Mouse (Mus musculus) natural killer cell, adult 2 months (primary cell): ENCODE data around the gene Sf1.

Experiments used
- DNase-seq, 2 experiments: peaks; one replicate each; pipeline ENCODE4 v3.0.0; 2022; ENCODE audit warnings: low spot score in 2 of 2

Sf1 gene

DNA sequence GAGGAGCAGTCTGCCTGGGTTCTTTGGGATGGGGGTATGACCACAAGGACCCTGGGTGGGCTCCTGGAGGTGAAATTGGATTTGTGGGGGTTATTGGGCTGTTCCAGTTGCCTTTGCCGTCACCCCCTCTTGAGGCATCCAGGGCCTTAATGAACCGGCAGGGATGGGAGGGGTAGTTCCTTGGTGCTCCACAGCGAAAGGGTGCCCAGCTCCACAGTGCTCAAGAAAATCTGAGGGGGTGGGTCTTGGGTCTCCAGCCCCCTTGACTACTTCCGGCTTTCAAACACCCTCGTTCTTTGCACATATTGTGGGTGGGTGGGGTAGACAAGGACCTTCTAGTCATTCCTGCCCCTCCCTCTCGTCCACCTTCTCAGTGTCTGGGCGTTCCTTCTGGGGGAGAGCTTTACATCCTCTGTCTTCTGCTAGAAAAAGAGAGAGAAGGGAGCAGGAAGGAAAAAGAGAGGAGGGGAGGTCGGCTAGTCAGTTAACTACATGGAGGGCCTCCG lies 56.4 kb downstream of the Sf1 start:
- DNase-seq: no peak

DNA sequence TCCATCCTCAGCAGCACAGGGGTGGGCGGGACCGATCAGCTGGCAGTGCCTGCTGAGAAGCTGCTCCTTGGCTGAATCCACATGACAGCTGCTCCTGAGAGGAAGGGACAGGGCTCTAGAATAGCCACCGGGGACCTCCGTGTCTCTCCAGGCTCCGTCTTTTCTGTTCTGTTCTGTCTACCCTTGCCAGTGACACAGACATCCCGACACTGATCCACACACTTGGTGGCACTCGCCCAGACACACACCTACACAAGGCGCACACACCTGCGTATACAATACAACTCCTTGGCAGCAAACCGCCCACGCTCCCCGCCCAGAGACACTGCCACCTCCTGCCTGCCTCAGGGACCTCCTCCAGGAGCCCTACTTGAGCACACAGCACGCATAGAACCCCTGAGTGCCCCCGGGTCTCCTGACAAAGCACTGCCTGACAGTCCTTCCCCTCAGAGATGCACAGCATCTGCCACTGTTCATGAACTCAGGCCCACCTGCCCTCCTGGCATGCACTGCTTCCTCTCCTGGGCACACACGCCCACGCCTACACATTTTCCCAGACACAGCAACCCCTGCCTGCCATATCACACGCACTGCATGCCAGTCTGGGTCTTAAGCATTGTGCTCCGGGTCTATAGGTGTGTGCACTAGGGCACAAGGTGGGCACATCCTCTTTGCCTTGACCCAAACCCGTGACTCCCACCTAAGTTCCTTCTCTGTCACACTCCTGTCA lies 57.2 kb downstream of the Sf1 start:
- no peak for DNase-seq

DNA sequence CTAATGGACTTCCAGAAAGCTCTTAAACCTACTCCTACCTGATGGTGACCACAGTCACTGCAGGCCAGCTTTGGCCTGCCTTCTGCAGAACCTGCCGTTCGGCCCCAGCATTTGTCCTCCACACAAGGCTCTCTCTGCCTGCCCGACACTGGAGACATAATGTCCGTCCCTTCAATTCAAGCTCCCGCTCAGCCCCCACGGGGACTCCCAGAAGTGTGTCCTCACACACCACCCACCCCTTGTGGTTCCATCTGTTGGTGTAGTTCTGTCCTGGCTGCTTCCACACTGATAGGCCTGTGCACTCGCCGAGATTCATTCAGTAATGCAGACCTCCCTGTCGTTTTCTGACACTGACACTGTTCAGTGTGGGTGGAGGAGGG lies 57.7 kb downstream of the Sf1 start:
- DNase-seq: no peak

DNA sequence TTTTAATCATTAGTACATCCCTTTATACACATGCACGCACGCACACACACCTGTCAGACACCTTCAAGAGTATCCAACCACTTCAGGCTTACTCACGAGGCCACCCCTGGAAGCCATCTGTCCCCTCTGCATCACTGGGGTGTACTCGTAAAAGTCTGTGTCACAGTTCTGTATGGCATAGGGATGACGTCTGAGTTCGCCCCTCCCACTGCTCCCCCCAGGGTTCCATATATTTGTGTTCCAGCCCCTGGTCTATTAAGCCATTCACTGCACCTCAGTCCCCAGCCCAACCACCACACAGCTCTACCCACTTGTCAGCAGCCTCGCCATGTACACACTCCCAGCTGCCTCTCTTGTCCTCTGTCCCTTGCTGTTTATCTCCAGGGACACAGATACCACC lies 58.5 kb downstream of the Sf1 start:
- no peak for DNase-seq

DNA sequence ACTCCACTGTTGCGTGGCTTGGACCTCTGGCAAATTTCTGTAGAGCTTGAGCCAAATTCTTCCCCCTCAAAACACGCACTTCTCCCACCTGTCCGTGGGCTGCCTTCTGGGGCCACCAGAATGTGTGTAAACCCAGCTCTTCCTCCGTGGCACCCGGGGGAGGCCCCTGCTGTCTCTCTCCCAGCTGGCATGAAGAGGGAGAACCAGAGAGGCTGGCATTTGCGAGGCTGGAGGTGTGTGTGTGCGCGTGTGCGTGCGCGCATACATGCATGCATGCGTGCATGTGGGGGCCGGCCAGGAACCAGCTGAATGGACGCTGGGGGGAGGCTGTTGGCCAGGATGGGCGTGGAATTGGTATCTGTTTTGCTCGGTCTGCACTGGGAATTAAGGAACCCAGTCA lies 59.8 kb downstream of the Sf1 start:
- DNase-seq: no peak

DNA sequence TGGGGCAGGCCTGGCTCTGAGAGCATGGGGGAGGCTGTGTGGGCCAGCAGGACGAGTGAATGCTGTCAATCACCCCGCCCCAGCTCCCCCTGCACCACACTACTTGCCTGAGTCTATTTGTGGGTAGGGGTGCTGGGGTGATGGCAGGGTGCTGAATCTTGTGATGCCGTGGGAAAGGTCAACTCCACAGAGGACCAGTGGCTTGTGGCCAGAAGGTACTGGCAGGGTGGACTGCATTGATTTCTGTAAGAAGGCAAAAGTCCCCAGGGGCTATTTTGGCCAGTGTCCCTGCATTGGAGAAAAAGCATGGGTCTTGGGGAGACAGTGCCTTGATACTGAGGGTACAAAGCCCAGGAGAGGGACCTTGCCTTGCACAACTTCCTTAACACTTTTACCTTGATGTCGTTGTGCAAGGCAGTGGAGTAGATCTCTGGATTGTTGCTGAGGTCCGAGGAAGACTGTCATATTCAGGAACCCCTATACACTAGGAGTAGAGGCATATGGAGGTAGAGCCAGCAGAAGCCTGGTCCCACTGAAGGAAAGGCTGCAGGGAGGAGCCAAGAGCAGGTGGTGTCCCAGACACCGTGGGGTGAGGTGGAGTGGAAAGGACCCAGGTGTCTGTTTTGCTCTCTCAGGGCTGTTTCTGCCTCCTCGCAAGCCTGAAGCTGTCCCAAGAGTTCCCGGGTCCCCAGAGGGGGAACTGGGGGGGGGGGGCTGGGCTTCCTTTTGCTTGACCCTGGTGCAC lies 60.8 kb downstream of the Sf1 start:
- no peak for DNase-seq

DNA sequence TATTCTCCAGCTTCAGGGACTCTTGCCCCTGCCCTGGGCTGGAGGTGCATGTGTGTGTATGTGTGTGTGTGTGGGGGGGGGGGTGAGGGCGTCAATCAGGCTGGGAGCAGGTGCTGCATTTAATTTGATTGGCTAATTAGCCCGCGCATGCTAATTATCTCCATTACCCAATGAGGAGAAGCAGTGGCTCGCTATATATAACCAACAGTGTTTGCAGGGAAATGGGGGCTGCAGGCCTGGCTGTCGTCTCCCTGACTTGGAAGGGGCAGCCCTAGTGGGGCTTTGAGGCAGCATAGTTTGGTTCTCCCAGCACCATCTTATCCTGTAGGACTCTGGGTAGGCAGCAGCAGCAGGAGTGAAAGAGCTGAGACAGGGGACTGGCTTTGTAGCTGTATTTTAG lies 62.1 kb downstream of the Sf1 start:
- no peak for DNase-seq

DNA sequence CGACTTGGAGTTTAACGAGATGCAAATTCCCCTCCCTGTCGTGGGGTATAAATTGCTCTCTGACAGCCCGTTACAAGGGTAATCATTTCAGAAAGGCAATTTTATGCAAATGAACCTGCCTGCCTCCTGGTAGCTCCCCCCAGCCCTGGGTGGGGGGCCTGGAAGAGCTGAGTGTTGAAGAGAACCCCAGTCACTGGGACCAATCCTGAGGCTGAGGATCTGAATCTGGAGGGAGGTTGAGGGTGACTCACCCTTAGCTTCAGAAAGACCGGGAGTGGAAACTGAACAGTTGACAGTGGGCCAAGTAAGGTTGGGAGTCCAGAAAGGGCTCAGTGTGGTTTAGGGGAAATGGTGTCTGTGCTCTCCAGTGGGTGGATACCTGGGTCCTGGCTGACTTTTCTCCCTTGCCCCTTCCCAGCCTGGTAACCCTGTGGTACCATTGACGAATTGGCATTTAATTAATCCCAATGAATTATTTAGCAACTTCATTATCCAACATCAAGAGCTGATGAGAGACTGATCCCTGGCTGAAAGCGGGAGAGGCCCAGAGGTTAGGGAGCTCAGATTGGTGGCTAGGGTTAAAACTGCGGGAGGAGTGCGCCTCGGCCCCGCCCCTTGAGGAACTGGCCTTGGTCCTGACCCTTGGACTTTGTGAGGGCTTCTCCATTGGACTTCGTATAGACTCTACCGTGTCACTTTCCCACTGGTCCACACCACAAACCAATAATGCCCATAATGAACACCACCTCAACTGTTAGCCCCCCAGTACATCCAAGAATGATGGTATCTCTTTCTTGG lies 63.4 kb downstream of the Sf1 start:
- DNase-seq: peak in 1 of 2 experiments; percentile 54
